Mouse (Mus musculus) cerebellum, postnatal 14 days (tissue): ENCODE results near the gene Safb2.
"Not testable (repeated sequence)": the region's sequence is repeated elsewhere in the genome, so short reads cannot be mapped to it uniquely, and the experiment has no call there.

Experiments
- DNase-seq, 2 experiments: peaks; one replicate each; pipeline ENCODE4 v3.0.0; 2021; ENCODE audit warnings: mixed read lengths in 2 of 2

Gene Safb2

GRCm38 (mm10) chr17:56584257-56585130, at the start of gene Safb2, which contains the start of gene Safb:
Safb2 (minus strand) TSS chr17:56584585.
Safb (plus strand) TSS chr17:56584825.
- DNase-seq, result peak; percentile 99 to 100

- no peak for DNase-seq
These were observed 49.6 kb upstream of the Safb2 start for GRCm38 (mm10) chr17:56634023-56634422.

- DNase-seq, result no peak
These were observed 47.4 kb upstream of the Safb2 start for GRCm38 (mm10) chr17:56631807-56632206.

- not testable (repeated sequence) for DNase-seq
These were observed 45.7 kb upstream of the Safb2 start for GRCm38 (mm10) chr17:56629800-56630781.

GRCm38 (mm10) chr17:56627530-56628277, 43.3 kb upstream of the Safb2 start, which contains the start of gene Catsperd:
Catsperd (plus strand) TSS chr17:56628143.
- no peak for DNase-seq

- DNase-seq, result peak; percentile 99
These were observed 42.5 kb upstream of the Safb2 start, which contains the start of gene Lonp1 for GRCm38 (mm10) chr17:56626754-56627470. Lonp1 (minus strand) TSS chr17:56626887.

GRCm38 (mm10) chr17:56626260-56626659, 41.9 kb upstream of the Safb2 start:
- peak in 1 of 2 experiments; percentile 39 for DNase-seq

- DNase-seq, result no peak
These were observed 41.1 kb upstream of the Safb2 start for GRCm38 (mm10) chr17:56625495-56625894.

- no peak for DNase-seq
These were observed 33.2 kb upstream of the Safb2 start for GRCm38 (mm10) chr17:56617628-56618027.

GRCm38 (mm10) chr17:56616725-56617124, 32.3 kb upstream of the Safb2 start:
- no peak for DNase-seq

GRCm38 (mm10) chr17:56615792-56616191, 31.4 kb upstream of the Safb2 start:
- DNase-seq, result no peak

- DNase-seq, result no peak
These were observed 30.9 kb upstream of the Safb2 start for GRCm38 (mm10) chr17:56615136-56615784.

- peak in 1 of 2 experiments; percentile 57 for DNase-seq
These were observed 30.2 kb upstream of the Safb2 start for GRCm38 (mm10) chr17:56614391-56615135.

GRCm38 (mm10) chr17:56613893-56614292, 29.5 kb upstream of the Safb2 start:
- peak in 1 of 2 experiments; percentile 62 for DNase-seq

GRCm38 (mm10) chr17:56613236-56613844, 29.0 kb upstream of the Safb2 start, which contains the start of gene Rpl36:
Rpl36 (plus strand) TSS chr17:56613416.
- peak; percentile 99 for DNase-seq

GRCm38 (mm10) chr17:56612565-56612939, 28.2 kb upstream of the Safb2 start:
- not testable (repeated sequence) for DNase-seq

- DNase-seq, result peak in 1 of 2 experiments; percentile 62
These were observed 27.6 kb upstream of the Safb2 start for GRCm38 (mm10) chr17:56611861-56612564.

- no peak for DNase-seq
These were observed 26.9 kb upstream of the Safb2 start for GRCm38 (mm10) chr17:56611323-56611722.
